Mouse (Mus musculus): ENCODE measurements around the gene 2010111I01Rik. TPM values are rescaled to one million over a fixed set of nuclear protein-coding genes. Genes with fewer than 3 reads are reported as not detected.
"Not testable (repeated sequence)": the region's sequence is repeated elsewhere in the genome, so short reads cannot be mapped to it uniquely, and the experiment has no call there.

The 2010111I01Rik gene
- polyA plus RNA-seq, 1 experiment from 2014 or later = 114 TPM

DNA sequence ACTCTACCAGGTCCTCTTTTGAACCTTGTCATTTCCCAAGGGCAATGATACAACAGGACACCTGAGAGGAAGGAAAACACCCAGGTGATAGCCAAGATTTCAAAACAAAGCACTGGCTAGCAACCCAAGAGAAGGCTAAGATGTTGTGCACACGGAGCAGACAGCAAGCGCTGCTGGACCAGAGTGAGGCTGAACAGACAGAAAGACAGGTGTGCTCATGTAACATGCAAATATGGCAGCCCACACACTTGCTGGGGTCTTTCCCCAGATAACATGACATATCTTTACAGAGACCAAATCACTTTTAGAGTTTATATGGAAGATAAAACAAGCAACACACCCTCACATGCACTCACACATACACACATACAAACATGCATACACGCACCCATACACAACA lies 379.8 kb downstream of the 2010111I01Rik start:
- H3K9ac ChIP-seq = no peak overlapping the region
- no peaks in the 10 kb centered on the region for H3K36me3 ChIP-seq
- H3K27me3 ChIP-seq (replicated peaks) = no peaks in the 10 kb centered on the region
- H3K4me2 ChIP-seq = no peak overlapping the region
- no peaks in the 10 kb centered on the region for H3K9me3 ChIP-seq
- WGBS = 93% methylated on average over 3 of the region's 3 CpGs
- H3K4me1 ChIP-seq = no peaks in the 10 kb centered on the region
- no peak for ATAC-seq (ENCODE audit: insufficient read depth, low FRiP score, low read depth)
- H3K27ac ChIP-seq = no peak overlapping the region
- H3K4me3 ChIP-seq (replicated peaks) = no peak overlapping the region

DNA sequence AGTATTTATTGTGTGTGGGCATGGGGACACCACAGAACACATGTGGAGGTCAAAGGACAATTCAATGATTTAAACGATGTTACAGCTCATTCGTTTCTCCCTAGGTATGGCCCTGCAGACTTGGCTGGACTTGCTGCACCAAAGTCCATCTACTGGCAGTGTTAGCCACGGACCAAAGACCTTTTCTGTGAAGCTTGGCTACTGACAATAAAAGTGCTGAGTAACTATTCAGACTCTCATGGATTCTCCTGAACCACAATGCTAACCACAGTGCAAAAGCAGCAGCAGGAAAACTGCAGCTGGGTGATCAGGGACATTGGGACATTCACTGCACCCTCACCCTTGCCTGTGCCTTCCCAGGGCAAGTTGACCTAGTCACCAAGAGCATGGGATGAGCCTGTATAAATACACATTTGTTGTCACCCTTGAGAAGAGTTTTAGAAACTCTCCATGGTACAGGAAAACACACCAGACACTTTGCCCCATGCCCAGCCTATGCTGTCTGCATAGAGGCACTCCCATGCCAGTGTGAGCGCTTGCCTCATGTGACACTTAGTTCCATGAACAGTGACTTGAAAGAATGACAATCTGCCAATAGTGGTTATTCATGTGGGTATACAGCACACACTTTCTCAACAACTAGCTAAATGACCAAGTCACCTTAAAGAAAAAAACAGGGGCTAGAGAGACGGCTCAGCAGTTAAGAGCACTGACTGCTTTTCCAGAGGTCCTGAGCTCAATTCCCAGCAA lies 381.0 kb downstream of the 2010111I01Rik start:
- 75% methylated on average over 5 of the region's 5 CpGs for WGBS

DNA sequence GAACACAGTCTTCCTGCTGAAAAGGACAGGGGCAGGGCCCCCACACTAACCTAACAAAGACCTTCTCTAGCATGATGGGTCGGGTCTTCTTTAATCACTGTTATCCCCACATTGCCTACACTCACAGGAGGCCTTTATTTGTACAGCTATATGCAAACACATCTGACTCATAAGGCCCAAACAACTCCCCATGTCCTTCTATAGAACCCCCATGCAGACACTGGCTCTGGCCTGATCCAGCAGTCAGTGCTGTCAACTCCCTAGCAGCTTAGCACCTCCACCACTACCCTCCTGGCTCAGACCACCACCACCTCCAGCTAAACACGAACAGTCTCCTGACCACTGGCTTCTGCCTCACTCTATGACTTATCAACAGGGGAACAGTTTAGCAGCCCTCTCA lies 382.9 kb downstream of the 2010111I01Rik start:
- Histone ChIP-seq H3K27me3 (replicated peaks) (no peaks in the 10 kb centered on the region), H3K9me3 (no peaks in the 10 kb centered on the region), H3K4me2 (no peak overlapping the region), H3K4me1 (no peaks in the 10 kb centered on the region), H3K9ac (no peak overlapping the region), H3K27ac (no peak overlapping the region), H3K36me3 (no peaks in the 10 kb centered on the region), H3K4me3 (replicated peaks) (no peak overlapping the region)
- WGBS = 62% methylated on average over 2 of the region's 2 CpGs
- ATAC-seq (ENCODE audit: insufficient read depth, low FRiP score, low read depth) = 0 out of 2 replicates have a peak, but pooled peaks have one; percentile 63

More for the DNA sequence above, 381.0 kb downstream of the 2010111I01Rik start:
- no peak for ATAC-seq (ENCODE audit: insufficient read depth, low FRiP score, low read depth)
- H3K4me2 ChIP-seq = no peak overlapping the region
- no peak overlapping the region for H3K27ac ChIP-seq
- H3K27me3 ChIP-seq (replicated peaks) = no peaks in the 10 kb centered on the region
- H3K4me3 ChIP-seq (replicated peaks) = no peak overlapping the region
- H3K9ac ChIP-seq = no peak overlapping the region
- no peaks in the 10 kb centered on the region for H3K36me3 ChIP-seq
- no peaks in the 10 kb centered on the region for H3K9me3 ChIP-seq
- no peaks in the 10 kb centered on the region for H3K4me1 ChIP-seq

DNA sequence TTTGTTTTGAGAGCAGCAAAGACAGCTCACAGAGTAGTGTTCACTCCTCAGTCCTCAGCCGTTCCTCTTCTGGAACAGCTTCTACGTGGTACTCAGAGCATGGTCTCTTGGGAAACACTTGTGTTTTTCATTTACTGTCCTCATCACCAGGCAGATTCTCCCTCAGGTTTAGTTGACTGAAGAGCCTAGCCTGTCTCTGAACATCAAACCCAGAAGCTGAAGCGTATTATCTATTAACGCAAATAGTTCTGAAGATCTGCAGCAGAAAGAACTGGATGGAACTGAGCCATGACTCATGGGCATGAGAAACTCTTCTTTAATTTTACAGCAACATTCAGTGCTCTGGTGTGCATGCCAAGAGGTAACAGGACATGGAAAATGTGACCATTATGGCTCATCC lies 385.4 kb downstream of the 2010111I01Rik start:
- Histone ChIP-seq H3K27ac (no peak overlapping the region), H3K4me1 (no peaks in the 10 kb centered on the region), H3K9ac (no peak overlapping the region), H3K9me3 (no peaks in the 10 kb centered on the region), H3K4me2 (no peak overlapping the region), H3K27me3 (replicated peaks) (no peaks in the 10 kb centered on the region), H3K4me3 (replicated peaks) (no peak overlapping the region), H3K36me3 (no peaks in the 10 kb centered on the region)
- 89% methylated on average over 4 of the region's 4 CpGs for WGBS
- no peak for ATAC-seq (ENCODE audit: insufficient read depth, low FRiP score, low read depth)

DNA sequence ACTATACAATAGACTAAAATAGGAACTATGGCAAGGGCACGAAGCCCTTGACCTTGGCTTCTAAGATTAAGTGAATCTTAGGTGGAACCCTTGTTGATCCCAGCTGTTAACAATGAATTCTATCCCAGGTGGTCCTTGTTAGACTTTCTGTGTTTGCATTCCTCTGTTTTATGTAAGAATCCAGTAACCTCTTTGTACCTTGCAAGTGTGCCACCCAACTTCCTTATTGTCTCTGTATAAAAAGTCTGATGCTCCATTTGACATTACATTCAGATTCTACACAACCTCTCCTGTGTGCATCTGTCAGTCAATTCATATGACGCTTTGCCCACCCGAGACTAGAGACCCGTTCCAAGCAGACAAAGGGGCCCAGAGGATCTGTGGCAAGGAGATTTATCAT lies 388.6 kb downstream of the 2010111I01Rik start:
- H3K9ac ChIP-seq; H3K9me3 ChIP-seq; H3K27me3 ChIP-seq (replicated peaks); H3K4me1 ChIP-seq; H3K36me3 ChIP-seq; H3K27ac ChIP-seq; ATAC-seq (ENCODE audit: insufficient read depth, low FRiP score, low read depth); H3K4me3 ChIP-seq (replicated peaks); H3K4me2 ChIP-seq: not testable (repeated sequence)
- 79% methylated on average over 4 of the region's 4 CpGs for WGBS

DNA sequence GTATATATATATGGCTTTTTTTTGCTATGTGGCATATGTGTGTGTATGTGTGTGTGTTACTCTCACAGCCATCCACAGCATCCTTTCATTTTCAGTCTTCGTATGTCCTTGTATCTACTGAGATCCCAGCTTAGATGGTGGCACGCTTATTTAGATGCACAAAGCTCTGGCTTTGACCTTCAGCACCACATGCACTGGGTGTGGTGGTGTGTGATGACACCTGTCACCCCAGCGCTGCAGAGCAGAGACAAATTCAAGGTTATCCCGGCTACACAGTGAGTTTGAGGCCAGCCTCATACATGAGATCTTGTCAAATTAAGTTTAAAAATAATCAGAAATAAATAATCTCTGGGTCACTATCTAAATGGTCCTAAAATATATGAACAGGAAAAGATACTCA lies 391.4 kb downstream of the 2010111I01Rik start:
- H3K4me3 ChIP-seq (replicated peaks) = no peak overlapping the region
- 95% methylated on average over 4 of the region's 4 CpGs for WGBS
- H3K27me3 ChIP-seq (replicated peaks) = no peaks in the 10 kb centered on the region
- H3K27ac ChIP-seq = no peak overlapping the region
- no peaks in the 10 kb centered on the region for H3K36me3 ChIP-seq
- H3K4me2 ChIP-seq = no peak overlapping the region
- H3K9ac ChIP-seq = no peak overlapping the region
- ATAC-seq (ENCODE audit: insufficient read depth, low FRiP score, low read depth) = no peak
- H3K9me3 ChIP-seq = no peaks in the 10 kb centered on the region
- H3K4me1 ChIP-seq = no peaks in the 10 kb centered on the region

DNA sequence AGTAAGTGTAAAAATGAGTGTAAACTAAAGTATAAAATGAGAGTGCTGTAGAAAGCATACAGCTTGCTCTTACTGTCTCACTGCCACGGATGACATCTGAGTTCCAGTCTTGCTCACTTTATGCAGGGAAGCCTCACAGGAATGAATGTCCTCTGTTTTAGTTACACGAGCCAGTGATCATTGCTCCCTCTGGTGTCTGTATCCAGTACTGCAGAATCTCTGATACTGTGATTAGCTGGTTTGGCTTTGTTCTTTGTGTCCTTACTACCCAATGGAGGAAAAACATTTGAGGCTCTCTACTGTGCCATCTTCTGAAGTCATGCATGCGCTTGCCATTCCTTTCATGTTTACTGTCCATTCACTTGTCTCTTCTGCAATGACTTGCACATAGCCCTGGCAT lies 391.9 kb downstream of the 2010111I01Rik start:
- H3K36me3 ChIP-seq = no peaks in the 10 kb centered on the region
- no peaks in the 10 kb centered on the region for H3K27me3 ChIP-seq (replicated peaks)
- no peaks in the 10 kb centered on the region for H3K4me1 ChIP-seq
- no peak overlapping the region for H3K4me2 ChIP-seq
- no peaks in the 10 kb centered on the region for H3K9me3 ChIP-seq
- WGBS = 36% methylated on average over 3 of the region's 3 CpGs
- H3K4me3 ChIP-seq (replicated peaks) = no peak overlapping the region
- no peak overlapping the region for H3K9ac ChIP-seq
- H3K27ac ChIP-seq = no peak overlapping the region
- ATAC-seq (ENCODE audit: insufficient read depth, low FRiP score, low read depth) = no peak

DNA sequence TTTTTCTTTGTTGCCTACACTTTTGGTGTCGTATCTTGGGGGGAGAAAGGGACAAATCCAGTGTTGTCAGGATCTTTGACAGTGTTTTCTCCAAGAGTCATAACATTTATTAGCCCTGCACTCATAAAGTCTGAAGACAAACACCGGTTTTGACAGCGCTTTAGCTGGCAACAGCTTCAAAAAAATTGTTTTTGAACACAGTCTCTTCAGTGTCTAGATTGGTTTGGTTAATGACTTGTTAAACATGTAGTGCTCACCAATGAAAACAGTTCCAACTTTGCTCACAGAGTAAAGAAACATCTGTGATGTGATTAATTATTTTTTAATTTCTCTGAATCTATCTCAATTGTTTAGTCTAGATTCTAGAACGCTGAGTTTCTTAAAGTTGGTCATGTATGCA lies 394.7 kb downstream of the 2010111I01Rik start:
- whole genome bisulfite sequencing = 67% methylated on average over 4 of the region's 4 CpGs
- Histone ChIP-seq H3K36me3 (no peaks in the 10 kb centered on the region), H3K9ac (no peak overlapping the region), H3K9me3 (no peaks in the 10 kb centered on the region), H3K27me3 (replicated peaks) (no peaks in the 10 kb centered on the region), H3K4me1 (no peaks in the 10 kb centered on the region), H3K4me3 (replicated peaks) (no peak overlapping the region), H3K27ac (no peak overlapping the region), H3K4me2 (no peak overlapping the region)
- no peak for ATAC-seq (ENCODE audit: insufficient read depth, low FRiP score, low read depth)

DNA sequence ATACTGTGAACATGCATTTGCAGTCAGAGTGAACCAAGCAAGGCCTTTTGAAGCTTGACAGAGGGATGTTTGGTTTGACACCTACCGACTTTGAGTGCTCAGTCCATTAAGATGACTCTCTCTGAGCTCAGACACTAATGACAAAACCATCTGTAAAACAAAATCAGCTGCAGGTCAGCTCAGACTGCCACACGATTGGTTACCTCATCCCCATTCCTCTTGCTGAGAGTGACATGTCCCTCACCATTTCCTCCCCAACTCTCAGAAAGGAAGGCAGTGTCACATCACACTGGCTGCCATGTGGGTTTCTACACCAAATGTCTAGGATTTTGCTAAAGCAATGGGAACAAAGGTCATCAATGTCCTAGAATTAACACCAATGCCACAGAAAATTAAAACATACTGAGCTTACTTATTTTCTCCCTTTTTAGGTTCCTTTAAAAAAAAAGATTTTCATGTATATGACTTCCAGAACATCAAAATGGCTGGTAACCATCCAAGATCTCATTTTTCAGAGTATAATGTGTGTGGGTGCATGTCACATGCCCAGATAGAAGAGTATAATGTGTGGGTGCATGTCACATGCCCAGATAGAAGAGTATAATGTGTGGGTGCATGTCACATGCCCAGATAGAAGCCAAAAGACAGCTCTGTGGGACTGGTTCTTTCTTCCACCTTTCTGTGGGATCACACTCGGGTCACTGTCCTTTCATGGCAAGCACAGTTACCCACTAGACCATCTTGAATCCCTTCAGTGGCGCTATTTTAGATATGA lies 395.6 kb downstream of the 2010111I01Rik start:
- H3K36me3 ChIP-seq = no peaks in the 10 kb centered on the region
- H3K4me1 ChIP-seq = no peaks in the 10 kb centered on the region
- H3K4me3 ChIP-seq (replicated peaks) = no peak overlapping the region
- H3K27ac ChIP-seq = no peak overlapping the region
- no peaks in the 10 kb centered on the region for H3K27me3 ChIP-seq (replicated peaks)
- H3K4me2 ChIP-seq = no peak overlapping the region
- no peaks in the 10 kb centered on the region for H3K9me3 ChIP-seq
- no peak overlapping the region for H3K9ac ChIP-seq
- 58% methylated on average over 4 of the region's 4 CpGs for WGBS
- ATAC-seq (ENCODE audit: insufficient read depth, low FRiP score, low read depth) = no peak

DNA sequence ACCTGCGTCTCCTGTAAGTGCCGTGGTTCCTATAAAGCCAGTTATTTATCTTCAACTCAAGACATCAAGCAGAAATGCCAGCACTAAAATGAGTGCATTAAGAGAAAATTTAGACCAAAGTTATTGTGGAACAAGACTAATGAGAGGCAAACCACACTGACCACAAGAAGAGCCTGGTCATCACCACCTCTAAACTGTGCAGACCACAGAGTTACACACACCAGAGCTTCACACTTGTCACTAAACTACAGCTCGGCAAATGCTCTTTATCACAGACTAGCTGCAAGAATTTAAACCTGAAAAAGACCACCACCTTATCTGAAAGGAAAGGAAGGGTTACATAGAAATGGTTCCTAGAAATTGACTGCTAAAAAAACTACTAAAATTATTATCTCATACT lies 397.1 kb downstream of the 2010111I01Rik start:
- no peak for ATAC-seq (ENCODE audit: insufficient read depth, low FRiP score, low read depth)
- Histone ChIP-seq H3K9me3 (no peaks in the 10 kb centered on the region), H3K4me1 (no peaks in the 10 kb centered on the region), H3K4me3 (replicated peaks) (no peak overlapping the region), H3K9ac (no peak overlapping the region), H3K4me2 (no peak overlapping the region), H3K27me3 (replicated peaks) (no peaks in the 10 kb centered on the region), H3K36me3 (no peaks in the 10 kb centered on the region), H3K27ac (no peak overlapping the region)
- 62% methylated on average over 3 of the region's 3 CpGs for WGBS

DNA sequence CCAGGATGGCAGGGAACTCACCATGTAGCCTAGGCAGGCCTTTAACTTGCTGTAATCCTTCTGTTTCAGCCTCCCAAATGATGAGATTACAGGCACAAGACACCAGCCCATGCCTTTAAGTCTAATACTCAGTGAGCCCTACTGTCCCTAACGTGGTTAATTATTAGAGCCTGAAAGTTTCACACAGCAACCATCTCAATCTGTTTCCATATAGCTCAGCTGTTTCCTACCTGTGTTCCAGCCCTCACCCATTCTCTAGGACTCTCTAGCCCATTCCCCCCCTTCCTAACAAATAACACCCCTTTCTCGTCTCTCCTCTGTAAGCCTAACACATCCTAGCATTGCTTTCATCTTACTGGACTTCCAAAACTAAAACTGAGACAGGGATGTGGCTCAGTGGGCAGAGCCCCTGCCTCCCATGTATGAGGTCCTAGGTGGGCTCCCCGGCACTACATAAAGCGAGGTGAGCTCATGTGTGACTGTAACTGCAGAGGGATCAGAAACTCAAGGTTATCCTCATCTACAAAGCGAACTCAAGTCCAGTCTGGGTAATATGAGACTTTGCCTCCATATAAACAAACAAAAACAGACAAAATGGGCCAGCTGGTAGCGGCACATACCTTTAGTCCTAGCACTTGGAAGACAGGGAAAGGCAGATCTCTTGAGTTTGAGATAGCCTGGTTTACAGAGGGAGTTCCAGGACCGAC lies 408.9 kb downstream of the 2010111I01Rik start:
- no peak for ATAC-seq (ENCODE audit: insufficient read depth, low FRiP score, low read depth)
- no peak overlapping the region for H3K27ac ChIP-seq
- no peak overlapping the region for H3K9ac ChIP-seq
- H3K4me2 ChIP-seq = no peak overlapping the region
- no peaks in the 10 kb centered on the region for H3K36me3 ChIP-seq
- WGBS = 82% methylated on average over 7 of the region's 7 CpGs
- H3K4me1 ChIP-seq = no peaks in the 10 kb centered on the region
- no peak overlapping the region for H3K4me3 ChIP-seq (replicated peaks)
- no peaks in the 10 kb centered on the region for H3K9me3 ChIP-seq
- no peaks in the 10 kb centered on the region for H3K27me3 ChIP-seq (replicated peaks)

Measured in stomach, embryonic 15.5 days (tissue).